Mouse (Mus musculus) CD4-positive naive resting alpha-beta T cell, adult 76 days (primary cell): ENCODE results near the gene Ifitm10. TPM values are rescaled to one million over a fixed set of nuclear protein-coding genes. Genes with fewer than 3 reads are reported as not detected.

Source experiments
- total RNA-seq: library from RNA; stranded (reverse); gene quantifications from one replicate; pipeline ENCODE4 v1.2.4, GENCODE M21; 2023

The Ifitm10 gene
- total RNA-seq, result 4.6 TPM

DNA sequence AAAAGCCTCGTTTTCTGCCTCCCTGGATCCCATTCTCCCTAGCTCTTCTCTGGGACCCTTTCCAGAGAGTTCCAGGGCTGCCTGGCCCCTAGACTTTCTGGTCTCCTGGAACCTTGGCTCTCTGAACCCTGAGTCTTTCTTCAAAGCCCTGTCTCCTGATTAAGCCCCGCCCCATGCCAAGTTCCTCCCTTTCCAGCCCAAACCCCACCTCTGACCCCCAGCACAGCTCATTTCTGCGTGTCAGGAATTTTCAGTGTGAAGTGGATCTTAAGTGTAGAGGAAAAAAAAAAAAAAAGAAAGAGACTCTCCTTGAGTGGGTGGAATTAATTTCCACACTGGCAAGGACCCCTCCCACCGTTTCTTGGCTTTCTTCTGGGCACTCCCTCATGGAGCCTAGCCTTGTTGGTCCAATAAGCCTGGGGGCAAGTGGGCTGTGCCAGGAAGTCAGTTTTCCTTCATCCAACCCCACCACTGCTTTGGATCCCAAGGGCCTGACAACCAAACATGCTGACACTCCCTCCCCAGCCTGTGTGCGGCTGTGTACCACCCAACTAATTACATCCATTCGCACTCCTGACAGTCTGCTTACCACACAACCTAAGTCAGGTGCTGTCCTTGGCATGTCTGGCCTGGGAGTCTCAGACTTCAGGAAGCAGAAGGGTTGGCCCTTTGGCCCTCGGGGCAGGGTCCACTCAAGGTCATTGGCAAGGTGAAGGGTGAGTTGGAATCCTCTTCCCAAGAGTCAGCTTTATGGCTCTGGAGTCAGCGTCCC lies at the start of gene Ifitm10:
Ifitm10 (minus strand) TSS at position 113 of the 772 bp plus-strand sequence.

GRCm38 (mm10) chr7:142387419-142388148 lies 14.0 kb upstream of the Ifitm10 start, which contains the start of gene Ctsd:
Ctsd (minus strand) TSS chr7:142388038.

DNA sequence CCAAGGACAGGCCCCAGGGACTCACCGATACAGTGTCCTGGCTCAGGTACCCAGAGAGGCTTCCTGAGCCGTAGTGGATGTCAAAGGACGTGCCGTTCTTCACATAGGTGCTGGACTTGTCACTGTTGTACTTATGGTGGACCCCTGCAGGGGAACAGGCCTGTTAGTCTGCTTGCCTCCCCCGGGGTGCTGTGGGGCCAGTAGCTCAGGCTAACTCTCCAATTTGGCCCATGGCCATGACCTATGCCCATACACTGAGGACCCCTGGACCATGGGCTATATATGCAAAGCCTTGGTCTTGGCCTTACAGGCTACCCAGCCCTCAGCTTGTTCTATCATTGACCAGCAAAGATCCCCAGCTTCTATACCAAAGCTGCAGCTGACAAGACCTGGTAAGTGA lies 9.0 kb upstream of the Ifitm10 start, which contains the start of gene Gm49369:
Gm49369 (minus strand) TSS at position 101 of the 400 bp plus-strand sequence.

DNA sequence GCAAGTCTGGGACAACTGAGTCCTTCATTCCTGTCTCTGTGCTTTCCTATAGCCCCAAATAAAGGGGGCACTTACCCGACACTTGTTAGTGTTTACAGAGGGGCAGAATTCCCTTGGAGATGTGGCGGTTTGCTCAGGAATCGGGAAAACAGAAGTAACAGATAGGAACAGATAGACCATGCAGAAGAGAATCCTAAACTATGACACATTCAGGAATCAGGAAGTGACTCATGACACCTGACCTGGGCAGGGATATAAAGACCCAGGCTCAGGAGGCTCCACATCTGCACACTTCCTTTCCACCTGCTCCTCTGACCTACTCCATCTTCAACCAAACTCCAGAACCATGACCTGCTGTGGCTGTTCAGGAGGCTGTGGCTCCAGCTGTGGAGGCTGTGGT lies 70.3 kb downstream of the Ifitm10 start, which contains the start of gene Krtap5-4:
Krtap5-4 (plus strand) TSS at position 301 of the 400 bp plus-strand sequence.

DNA sequence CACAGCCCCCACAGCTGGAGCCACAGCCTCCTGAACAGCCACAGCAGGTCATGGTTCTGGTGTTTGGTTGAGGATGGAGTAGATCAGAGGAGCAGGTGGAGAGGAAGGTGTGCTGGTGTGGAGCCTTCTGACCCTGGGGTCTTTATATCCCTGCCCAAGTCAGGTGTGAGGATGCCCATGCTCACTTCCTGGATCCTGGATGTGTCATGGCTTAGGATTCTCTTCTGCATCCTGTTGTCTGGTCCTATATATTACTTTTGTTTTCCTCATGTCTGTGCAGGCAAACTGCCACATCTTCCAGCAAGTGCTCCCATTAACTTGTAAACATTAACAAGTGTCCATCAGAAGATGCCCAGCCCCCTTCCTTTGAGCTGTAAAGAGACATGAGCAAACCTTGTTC lies 76.5 kb downstream of the Ifitm10 start, which contains the start of gene Krtap5-1:
Krtap5-1 (minus strand) TSS at position 101 of the 400 bp plus-strand sequence.

Other genes with a start within 250 kb of the Ifitm10 start
- not detected for gene Gm39115, start 237.7 kb downstream of the Ifitm10 start, total RNA-seq
- not detected for gene Gm45337, start 229.1 kb downstream of the Ifitm10 start, total RNA-seq
- gene Gm29735, start 216.6 kb downstream of the Ifitm10 start, total RNA-seq, result not detected
- not detected for gene Gm4553, start 208.0 kb downstream of the Ifitm10 start, total RNA-seq
- not detected for gene Krtap5-2, start 197.7 kb downstream of the Ifitm10 start, total RNA-seq
- gene Gm10153, start 183.4 kb downstream of the Ifitm10 start, total RNA-seq, result not detected
- not detected for gene Krtap5-3, start 172.4 kb downstream of the Ifitm10 start, total RNA-seq
- gene Gm7579, start 161.9 kb downstream of the Ifitm10 start, total RNA-seq, result not detected
- gene Krtap5-5, start 143.8 kb downstream of the Ifitm10 start, total RNA-seq, result not detected
- not detected for gene Gm40460, start 132.7 kb downstream of the Ifitm10 start, total RNA-seq
- not detected for gene Gm2431, start 115.4 kb downstream of the Ifitm10 start, total RNA-seq
- not detected for gene Gm4559, start 99.4 kb downstream of the Ifitm10 start, total RNA-seq
- gene Krtap5-1, start 76.6 kb downstream of the Ifitm10 start, total RNA-seq, result not detected
- gene Krtap5-4, start 70.2 kb downstream of the Ifitm10 start, total RNA-seq, result not detected
- 3.8 TPM for gene Gm49369, start 8.9 kb upstream of the Ifitm10 start, total RNA-seq
- 184 TPM for gene Ctsd, start 14.3 kb upstream of the Ifitm10 start, total RNA-seq
- not detected for gene Syt8, start 61.1 kb upstream of the Ifitm10 start, total RNA-seq
- gene Tnni2, start 68.1 kb upstream of the Ifitm10 start, total RNA-seq, result not detected
- 467 TPM for gene Lsp1, start 87.1 kb upstream of the Ifitm10 start, total RNA-seq
- 20.3 TPM for gene Tnnt3, start 125.1 kb upstream of the Ifitm10 start, total RNA-seq
- 21.4 TPM for gene Mrpl23, start 158.9 kb upstream of the Ifitm10 start, total RNA-seq